Mouse (Mus musculus): ENCODE measurements around the gene Gm20708. TPM values are rescaled to one million over a fixed set of nuclear protein-coding genes. Genes with fewer than 3 reads are reported as not detected.

Gm20708 gene
- polyA plus RNA-seq (2015; fragmentation: Nextera tagmentation; extraction: Ambion mirVana), result 0.24 TPM in 1 of 2 replicates, not detected in the other

DNA sequence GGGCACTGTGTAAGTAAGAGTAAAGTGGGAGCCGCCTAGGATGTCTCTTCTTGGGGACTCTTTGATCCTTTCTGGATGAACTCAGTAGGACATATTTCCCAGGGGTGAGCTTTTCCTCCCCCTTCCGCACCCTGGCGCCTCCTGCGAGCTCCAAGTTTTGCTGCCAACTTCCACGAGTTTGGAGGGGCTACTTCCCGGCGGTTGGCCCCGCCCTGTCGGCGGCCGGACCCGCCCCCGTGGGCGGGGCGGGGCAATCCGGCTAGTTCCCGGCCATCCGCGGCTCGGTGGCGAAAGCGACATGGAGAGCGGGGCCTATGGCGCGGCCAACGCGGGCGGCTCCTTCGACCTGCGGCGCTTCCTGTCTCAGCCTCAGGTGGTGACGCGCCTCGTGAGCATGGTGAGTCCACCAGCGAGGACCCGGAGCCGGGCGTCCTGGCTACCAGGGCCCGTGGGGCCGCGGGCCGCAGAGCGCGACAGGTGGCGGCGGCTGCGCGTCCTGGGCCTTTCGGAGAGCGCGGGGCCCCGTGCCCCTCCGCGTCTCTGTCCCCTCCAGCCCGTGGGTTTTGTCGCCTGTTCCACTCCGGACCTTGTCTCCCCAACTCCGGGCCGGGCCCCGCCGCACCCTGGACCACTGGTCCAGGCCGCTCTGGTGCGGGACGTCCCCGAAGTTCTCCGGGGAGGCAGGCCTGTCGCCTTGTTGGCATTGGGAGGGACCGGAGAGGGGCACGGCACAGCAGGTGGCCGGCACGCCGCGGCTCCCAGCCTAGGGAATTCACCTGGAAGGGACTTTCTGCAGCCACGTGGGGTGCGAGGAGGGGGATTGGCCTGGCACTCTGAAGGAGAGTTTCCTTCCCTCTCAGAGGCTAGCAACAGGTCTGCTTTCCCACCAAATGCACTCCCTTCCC lies at the start of gene Gm20708, which contains the start of gene Syngr2:
Gm20708 (plus strand) TSS at position 262 of the 905 bp plus-strand sequence.
Syngr2 (plus strand) TSS at position 262 of the 905 bp plus-strand sequence.
- H3K9me3 ChIP-seq, result no peaks in the 10 kb centered on the region
- WGBS, result 1% methylated on average over 73 of the region's 75 CpGs
- H3K4me1 ChIP-seq, result peaks cover 29% of the 10 kb centered on the region
- H3K4me2 ChIP-seq, result peak within 1 kb of the TSS; percentile 98
- peaks cover 23% of the 10 kb centered on the region for H3K36me3 ChIP-seq
- H3K27ac ChIP-seq, result peak within 1 kb of the TSS; percentile 69
- ATAC-seq (ENCODE audit: borderline replicate concordance, extremely low read depth, low FRiP score, low TSS enrichment), result peak; percentile 79
- H3K4me3 ChIP-seq, result peak within 1 kb of the TSS; percentile 78
- no peaks in the 10 kb centered on the region for H3K27me3 ChIP-seq
- H3K9ac ChIP-seq, result peak within 1 kb of the TSS; percentile 72

DNA sequence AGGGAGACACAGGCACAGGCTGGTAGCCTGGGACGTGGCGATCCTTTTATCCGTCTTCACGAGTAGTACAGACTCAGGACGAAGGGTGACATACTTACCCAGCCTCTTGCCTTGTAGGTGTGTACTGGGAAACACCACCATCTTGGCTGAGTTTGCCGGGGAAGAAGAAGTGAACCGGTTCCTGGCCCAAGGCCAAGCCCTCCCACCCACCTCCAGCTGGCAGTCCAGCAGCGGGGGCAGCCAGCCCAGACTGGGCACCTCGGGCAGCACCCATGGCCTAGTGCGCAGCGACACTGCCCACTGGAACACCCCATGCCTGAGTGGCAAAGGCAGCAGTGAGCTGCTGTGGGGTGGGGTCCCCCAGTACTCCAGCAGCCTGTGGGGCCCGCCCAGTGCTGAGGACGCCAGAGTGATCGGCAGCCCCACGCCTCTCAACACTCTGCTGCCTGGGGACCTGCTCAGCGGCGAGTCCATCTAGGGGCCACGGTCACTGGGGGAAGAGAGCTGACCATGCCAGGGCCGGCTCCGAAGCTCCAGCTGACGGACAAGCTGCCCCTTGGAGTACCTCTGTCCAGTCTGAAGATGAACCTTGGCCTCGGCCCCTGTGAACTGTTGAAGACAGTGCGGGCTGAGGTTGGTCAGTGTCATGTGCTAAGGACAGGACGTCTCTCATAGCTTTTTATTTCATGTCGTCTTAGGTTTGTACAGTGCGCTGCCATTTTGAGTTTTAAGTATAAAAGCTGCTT lies 48.9 kb upstream of the Gm20708 start:
- Histone ChIP-seq H3K4me3 (no peak overlapping the region), H3K27ac (no peak overlapping the region), H3K4me1 (no peaks in the 10 kb centered on the region), H3K36me3 (peaks cover 69% of the 10 kb centered on the region), H3K9me3 (no peaks in the 10 kb centered on the region), H3K4me2 (no peak overlapping the region), H3K9ac (no peak overlapping the region), H3K27me3 (no peaks in the 10 kb centered on the region)
- 84% methylated on average over 26 of the region's 26 CpGs for WGBS
- ATAC-seq (ENCODE audit: borderline replicate concordance, extremely low read depth, low FRiP score, low TSS enrichment), result peak; percentile 32; the same call in 1 of the 2 replicates

DNA sequence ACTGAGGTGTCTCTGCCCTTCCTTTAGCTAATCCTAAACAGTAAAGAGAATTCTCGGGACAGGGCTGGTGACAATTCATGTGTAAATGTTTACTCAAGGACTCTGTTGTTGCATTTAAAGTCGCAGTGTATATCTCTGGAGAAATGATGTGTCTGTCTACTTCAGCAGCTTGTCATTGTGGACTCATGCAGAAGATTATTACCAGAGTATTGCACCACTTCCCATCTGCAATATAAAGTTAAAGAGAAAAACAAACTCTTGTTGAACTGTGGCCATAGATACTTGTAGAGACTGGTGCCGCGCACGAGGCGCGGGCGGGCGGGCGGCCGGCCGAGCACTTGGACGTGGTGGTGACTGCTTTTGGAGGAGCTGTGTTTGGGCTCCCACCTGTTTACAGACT lies 47.7 kb upstream of the Gm20708 start:
- Histone ChIP-seq H3K4me2 (no peak overlapping the region), H3K27ac (no peak overlapping the region), H3K4me1 (no peaks in the 10 kb centered on the region), H3K36me3 (peaks cover 58% of the 10 kb centered on the region), H3K9me3 (no peaks in the 10 kb centered on the region), H3K9ac (no peak overlapping the region), H3K4me3 (no peak overlapping the region), H3K27me3 (no peaks in the 10 kb centered on the region)
- no peak for ATAC-seq (ENCODE audit: borderline replicate concordance, extremely low read depth, low FRiP score, low TSS enrichment)
- 78% methylated on average over 13 of the region's 13 CpGs for WGBS

- no peaks in the 10 kb centered on the region for H3K27me3 ChIP-seq
- no peak for ATAC-seq (ENCODE audit: borderline replicate concordance, extremely low read depth, low FRiP score, low TSS enrichment)
- 81% methylated on average over 12 of the region's 12 CpGs for WGBS
- H3K9me3 ChIP-seq, result no peaks in the 10 kb centered on the region
- no peak overlapping the region for H3K27ac ChIP-seq
- no peak overlapping the region for H3K4me2 ChIP-seq
- H3K4me1 ChIP-seq, result no peaks in the 10 kb centered on the region
- H3K4me3 ChIP-seq, result no peak overlapping the region
- no peak overlapping the region for H3K9ac ChIP-seq
- H3K36me3 ChIP-seq, result peaks cover 54% of the 10 kb centered on the region
Measured at GRCm38 (mm10) chr11:117762246-117762645, 47.2 kb upstream of the Gm20708 start.

GRCm38 (mm10) chr11:117764319-117764718 lies 45.1 kb upstream of the Gm20708 start:
- ATAC-seq (ENCODE audit: borderline replicate concordance, extremely low read depth, low FRiP score, low TSS enrichment), result no peak
- Histone ChIP-seq H3K27ac (no peak overlapping the region), H3K9me3 (no peaks in the 10 kb centered on the region), H3K4me1 (peaks cover 6% of the 10 kb centered on the region), H3K4me3 (no peak overlapping the region), H3K4me2 (no peak overlapping the region), H3K27me3 (no peaks in the 10 kb centered on the region), H3K9ac (no peak overlapping the region), H3K36me3 (peaks cover 41% of the 10 kb centered on the region)
- 84% methylated on average over 9 of the region's 9 CpGs for WGBS

DNA sequence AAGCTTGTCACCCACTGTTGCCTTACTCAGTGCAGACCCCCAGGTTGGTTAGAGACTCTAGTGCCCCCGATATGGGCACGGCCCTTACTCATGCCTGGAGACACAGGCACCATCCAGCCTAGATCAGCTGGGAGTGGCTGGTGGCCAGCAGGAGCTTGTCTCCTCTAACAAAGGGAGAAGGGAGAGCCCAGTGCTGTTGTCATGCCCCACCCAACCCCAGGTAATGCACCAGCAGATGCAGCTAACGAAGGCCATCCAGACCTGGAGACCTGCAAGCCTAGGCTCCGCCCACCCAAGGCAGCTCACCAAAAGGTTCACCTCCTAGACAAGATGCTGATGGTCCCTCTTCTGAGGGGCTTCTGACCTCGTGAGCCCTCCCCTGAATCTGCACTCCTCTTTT lies 44.1 kb upstream of the Gm20708 start:
- Histone ChIP-seq H3K4me1 (peaks cover 13% of the 10 kb centered on the region), H3K27ac (no peak overlapping the region), H3K9me3 (no peaks in the 10 kb centered on the region), H3K9ac (no peak overlapping the region), H3K27me3 (no peaks in the 10 kb centered on the region), H3K4me2 (no peak overlapping the region), H3K4me3 (no peak overlapping the region), H3K36me3 (peaks cover 31% of the 10 kb centered on the region)
- WGBS, result 79% methylated on average over 5 of the region's 5 CpGs
- no peak for ATAC-seq (ENCODE audit: borderline replicate concordance, extremely low read depth, low FRiP score, low TSS enrichment)

GRCm38 (mm10) chr11:117766275-117766674 lies 43.2 kb upstream of the Gm20708 start:
- Histone ChIP-seq H3K9me3 (no peaks in the 10 kb centered on the region), H3K27me3 (no peaks in the 10 kb centered on the region), H3K36me3 (peaks cover 23% of the 10 kb centered on the region), H3K9ac (no peak overlapping the region), H3K27ac (no peak overlapping the region), H3K4me1 (peaks cover 13% of the 10 kb centered on the region), H3K4me3 (no peak overlapping the region), H3K4me2 (no peak overlapping the region)
- ATAC-seq (ENCODE audit: borderline replicate concordance, extremely low read depth, low FRiP score, low TSS enrichment), result no peak
- WGBS, result 75% methylated on average over 3 of the region's 3 CpGs

DNA sequence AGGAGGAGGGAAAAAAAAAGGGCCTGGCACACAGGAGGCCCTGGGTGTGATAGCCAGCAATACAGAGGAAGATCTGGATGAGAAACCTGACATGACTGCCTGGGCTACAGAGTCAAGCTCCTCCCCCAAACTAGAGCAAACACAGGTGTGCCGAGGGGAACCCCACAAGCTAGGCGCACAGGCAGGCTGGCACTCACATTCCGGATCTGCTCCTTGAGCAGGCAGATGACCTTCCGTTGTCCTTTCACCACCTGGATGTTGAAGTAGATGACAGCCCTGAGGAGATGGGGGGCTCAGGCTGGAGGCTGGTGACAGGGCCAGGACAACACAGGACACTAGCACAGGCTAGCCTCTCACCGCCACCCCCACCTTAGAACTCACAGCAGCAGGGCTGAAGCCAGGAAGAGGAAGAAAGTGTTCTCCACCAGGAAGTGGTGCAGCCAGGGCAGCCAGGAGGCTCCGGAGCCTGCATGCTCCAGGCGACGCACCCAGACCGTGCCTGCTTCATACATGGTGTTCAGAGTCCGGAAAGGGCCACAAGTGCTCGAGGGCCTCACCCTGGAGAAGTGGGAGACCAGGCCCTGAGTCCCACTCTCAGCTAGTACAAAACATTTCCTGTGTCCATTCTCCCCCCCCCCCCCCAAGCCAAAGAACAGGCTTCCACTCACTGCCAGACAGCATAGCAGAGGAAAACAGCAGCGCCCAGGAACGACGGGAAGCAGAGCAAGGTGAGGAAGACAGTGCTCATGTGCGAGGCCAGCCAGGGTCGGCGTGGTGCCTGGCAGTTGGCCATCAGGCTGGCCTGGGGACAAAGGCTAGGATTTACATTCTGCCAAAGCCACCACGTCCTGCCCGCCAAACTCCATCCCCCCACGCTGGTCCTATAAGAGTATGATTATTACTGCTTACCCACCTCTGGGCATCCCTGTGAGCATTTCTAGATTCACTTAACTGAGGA lies 40.5 kb upstream of the Gm20708 start:
- Histone ChIP-seq H3K27ac (peak overlapping the region; percentile 9; the same call in 1 of the 2 replicates), H3K9ac (no peak overlapping the region), H3K4me3 (no peak overlapping the region), H3K4me2 (no peak overlapping the region), H3K36me3 (peaks cover 10% of the 10 kb centered on the region), H3K4me1 (peaks cover 13% of the 10 kb centered on the region), H3K27me3 (no peaks in the 10 kb centered on the region), H3K9me3 (no peaks in the 10 kb centered on the region)
- WGBS, result 57% methylated on average over 20 of the region's 20 CpGs
- no peak for ATAC-seq (ENCODE audit: borderline replicate concordance, extremely low read depth, low FRiP score, low TSS enrichment)

DNA sequence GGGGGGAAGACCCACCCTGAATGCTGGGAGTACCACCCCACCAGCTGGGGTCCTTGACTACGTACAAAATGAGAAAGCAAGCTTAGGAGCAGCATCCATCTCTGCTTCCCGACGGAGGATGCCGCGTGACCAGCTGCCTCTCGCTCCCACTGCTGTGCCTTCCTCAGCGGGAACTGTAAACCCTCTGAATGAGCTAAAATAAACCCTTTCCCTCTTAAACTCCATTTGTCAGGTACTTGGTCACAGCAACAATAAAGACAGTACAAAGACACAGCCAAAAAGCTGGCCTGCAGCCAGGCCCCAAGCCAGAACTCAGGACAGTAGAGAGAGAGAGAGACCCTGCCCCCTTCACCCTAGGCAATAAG lies 39.8 kb upstream of the Gm20708 start:
- Histone ChIP-seq H3K27ac (0 out of 2 replicates have a peak overlapping the region, but pooled peaks have one; percentile 9), H3K9me3 (no peaks in the 10 kb centered on the region)

GRCm38 (mm10) chr11:117770407-117770806 lies 39.1 kb upstream of the Gm20708 start:
- peaks cover 13% of the 10 kb centered on the region for H3K4me1 ChIP-seq
- no peak for ATAC-seq (ENCODE audit: borderline replicate concordance, extremely low read depth, low FRiP score, low TSS enrichment)
- H3K27me3 ChIP-seq, result no peaks in the 10 kb centered on the region
- H3K9me3 ChIP-seq, result no peaks in the 10 kb centered on the region
- no peak overlapping the region for H3K9ac ChIP-seq
- H3K4me3 ChIP-seq, result no peak overlapping the region
- H3K36me3 ChIP-seq, result no peaks in the 10 kb centered on the region
- no peak overlapping the region for H3K27ac ChIP-seq
- no peak overlapping the region for H3K4me2 ChIP-seq
- WGBS, result 75% methylated on average over 10 of the region's 10 CpGs

More for the DNA sequence above, 39.8 kb upstream of the Gm20708 start:
- Histone ChIP-seq H3K4me1 (peaks cover 13% of the 10 kb centered on the region), H3K36me3 (peaks cover 5% of the 10 kb centered on the region), H3K4me2 (no peak overlapping the region), H3K9ac (no peak overlapping the region), H3K4me3 (no peak overlapping the region), H3K27me3 (no peaks in the 10 kb centered on the region)
- ATAC-seq (ENCODE audit: borderline replicate concordance, extremely low read depth, low FRiP score, low TSS enrichment), result no peak
- 69% methylated on average over 7 of the region's 7 CpGs for WGBS

- no peak overlapping the region for H3K4me3 ChIP-seq
- ATAC-seq (ENCODE audit: borderline replicate concordance, extremely low read depth, low FRiP score, low TSS enrichment), result no peak
- H3K4me2 ChIP-seq, result no peak overlapping the region
- H3K9ac ChIP-seq, result no peak overlapping the region
- peaks cover 15% of the 10 kb centered on the region for H3K4me1 ChIP-seq
- H3K27ac ChIP-seq, result no peak overlapping the region
- no peaks in the 10 kb centered on the region for H3K36me3 ChIP-seq
- WGBS, result 88% methylated on average over 7 of the region's 7 CpGs
- no peaks in the 10 kb centered on the region for H3K27me3 ChIP-seq
- no peaks in the 10 kb centered on the region for H3K9me3 ChIP-seq
Measured at GRCm38 (mm10) chr11:117772352-117772751, 37.1 kb upstream of the Gm20708 start.
